Mouse (Mus musculus) liver, embryonic 14.5 days (tissue): ENCODE measurements around the gene Cebpb.

ENCODE experiments used
- CTCF ChIP-seq: IDR thresholded peaks from 2 replicates; pipeline ENCODE4 v1.5.1; 2016; ENCODE audit warnings: antibody characterized with exemption, low read depth, control low read depth
- EP300 ChIP-seq: IDR thresholded peaks from 2 replicates; pipeline ENCODE4 v1.6.1; 2016; ENCODE audit warnings: antibody characterized with exemption, low read depth

DNA sequence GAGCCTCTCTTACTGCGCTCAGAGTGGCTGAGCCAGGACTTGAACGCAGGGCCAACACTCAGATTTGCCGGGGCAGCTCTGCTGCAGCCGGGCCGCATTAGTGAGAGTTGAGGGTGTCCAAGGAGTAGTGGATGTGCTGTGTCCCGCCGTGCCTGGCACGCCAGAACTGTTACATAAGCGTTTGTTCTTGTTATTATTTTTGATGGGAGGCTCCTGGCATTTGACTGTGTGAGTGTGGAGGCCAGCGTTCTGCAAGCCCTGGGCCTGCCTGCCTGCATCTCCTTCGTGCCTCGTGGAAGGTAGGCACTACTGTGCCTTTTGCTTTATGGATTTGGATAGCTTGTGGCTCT lies 2.2 kb downstream of the Cebpb start:
- TF ChIP-seq CTCF (no peak), EP300 (no peak)
